Mouse (Mus musculus): Measurements from ENCODE around the gene 1700029P11Rik.

The 1700029P11Rik gene

GRCm38 (mm10) chr15:82015392-82016100 is 35.2 kb downstream of the 1700029P11Rik start:
- DNase-seq: peak; percentile 62

GRCm38 (mm10) chr15:82016101-82016808 is 35.9 kb downstream of the 1700029P11Rik start:
- DNase-seq: peak; percentile 99

GRCm38 (mm10) chr15:82016830-82017229 is 36.5 kb downstream of the 1700029P11Rik start:
- DNase-seq: no peak

GRCm38 (mm10) chr15:82017461-82017860 is 37.1 kb downstream of the 1700029P11Rik start:
- no peak for DNase-seq

GRCm38 (mm10) chr15:82019288-82019687 is 38.9 kb downstream of the 1700029P11Rik start:
- DNase-seq: no peak

- no peak for DNase-seq
These were observed 42.3 kb downstream of the 1700029P11Rik start for GRCm38 (mm10) chr15:82022535-82023088.

- no peak for DNase-seq
These were observed 43.8 kb downstream of the 1700029P11Rik start for GRCm38 (mm10) chr15:82023965-82024635.

GRCm38 (mm10) chr15:82027276-82027675 is 46.9 kb downstream of the 1700029P11Rik start:
- no peak for DNase-seq

GRCm38 (mm10) chr15:82027726-82028125 is 47.4 kb downstream of the 1700029P11Rik start:
- DNase-seq: no peak

Data from cerebellum, adult 9-10 months (tissue).